Mouse (Mus musculus) bone marrow macrophage, adult 2 months (primary cell): ENCODE data around the gene Rgr.

Experiments used
- CTCF ChIP-seq: IDR thresholded peaks from 2 replicates; pipeline ENCODE4 v1.5.1; 2012; ENCODE audit warnings: low read depth, mild to moderate bottlenecking, low read length, moderate library complexity
- POLR2A ChIP-seq: IDR thresholded peaks from 2 replicates; pipeline ENCODE4 v1.6.1; 2012; ENCODE audit warnings: mild to moderate bottlenecking, low read depth, low read length, borderline replicate concordance

GRCm38 (mm10) chr14:37094436-37094835, 45.7 kb upstream of the Rgr start:
- TF ChIP-seq CTCF (no peak), POLR2A (no peak)
